Mouse (Mus musculus) thymus, adult 2 months (tissue): Measurements from ENCODE around the gene Rab7b. TPM values are rescaled to one million over a fixed set of nuclear protein-coding genes. Genes with fewer than 3 reads are reported as not detected.

Experiments used
- DNase-seq: peaks from one replicate; pipeline ENCODE4 v3.0.0; 2021
- H3K27ac ChIP-seq: fragments of 200-500 bp; 2 replicates; pipeline ENCODE4 v1.5.1; 2012; ENCODE audit warnings: low read length, control low read depth; ENCODE audit not compliant: control insufficient read depth, insufficient read depth
- H3K27me3 ChIP-seq: fragments of 200-500 bp; 2 replicates; pipeline ENCODE4 v1.6.1; 2012; ENCODE audit warnings: mild to moderate bottlenecking, low read length, moderate library complexity, mixed read lengths; ENCODE audit not compliant: control insufficient read depth, insufficient read depth
- H3K36me3 ChIP-seq: fragments of 200-500 bp; 2 replicates; pipeline ENCODE4 v1.6.1; 2012; ENCODE audit warnings: mild to moderate bottlenecking, low read length, moderate library complexity; ENCODE audit not compliant: control insufficient read depth, insufficient read depth
- H3K4me1 ChIP-seq: fragments of 200-500 bp; replicated peaks from 2 replicates; pipeline ENCODE4 v1.6.1; 2012; ENCODE audit warnings: low read length; ENCODE audit not compliant: control insufficient read depth, insufficient read depth
- H3K4me3 ChIP-seq: fragments of 200-500 bp; 2 replicates; pipeline ENCODE4 v1.5.1; 2012; ENCODE audit warnings: mild to moderate bottlenecking, low read length, control low read depth, moderate library complexity; ENCODE audit not compliant: control insufficient read depth, insufficient read depth
- CTCF ChIP-seq: fragments of 200-500 bp; IDR thresholded peaks from 2 replicates; pipeline ENCODE4 v1.5.1; 2012; ENCODE audit warnings: mild to moderate bottlenecking, control low read depth, low read length, moderate library complexity, borderline replicate concordance; ENCODE audit not compliant: control insufficient read depth, poor library complexity, insufficient read depth; ENCODE audit errors: extremely low read depth
- POLR2A ChIP-seq: fragments of 200-500 bp; IDR thresholded peaks from 2 replicates; pipeline ENCODE4 v1.6.1; 2012; ENCODE audit warnings: mild to moderate bottlenecking, low read length, control low read depth, moderate library complexity; ENCODE audit not compliant: control insufficient read depth, poor library complexity, insufficient read depth; ENCODE audit errors: extremely low read depth
- WGBS: fragments of 180-500 bp; shearing (Covaris S2); methylation state at CpG from one replicate; pipeline ENCODE4 v1.1.7; 2018; 5-methylcytosine and 5-hydroxymethylcytosine counted together
- polyA plus RNA-seq: library from polyadenylated mRNA; depleted of rRNA; stranded (reverse); fragments of >200 nt; gene quantifications from 2 replicates; pipeline ENCODE4 v1.2.3, GENCODE M21; 2012

Rab7b gene
- polyA plus RNA-seq, 1 experiment, result 8.0 TPM

DNA sequence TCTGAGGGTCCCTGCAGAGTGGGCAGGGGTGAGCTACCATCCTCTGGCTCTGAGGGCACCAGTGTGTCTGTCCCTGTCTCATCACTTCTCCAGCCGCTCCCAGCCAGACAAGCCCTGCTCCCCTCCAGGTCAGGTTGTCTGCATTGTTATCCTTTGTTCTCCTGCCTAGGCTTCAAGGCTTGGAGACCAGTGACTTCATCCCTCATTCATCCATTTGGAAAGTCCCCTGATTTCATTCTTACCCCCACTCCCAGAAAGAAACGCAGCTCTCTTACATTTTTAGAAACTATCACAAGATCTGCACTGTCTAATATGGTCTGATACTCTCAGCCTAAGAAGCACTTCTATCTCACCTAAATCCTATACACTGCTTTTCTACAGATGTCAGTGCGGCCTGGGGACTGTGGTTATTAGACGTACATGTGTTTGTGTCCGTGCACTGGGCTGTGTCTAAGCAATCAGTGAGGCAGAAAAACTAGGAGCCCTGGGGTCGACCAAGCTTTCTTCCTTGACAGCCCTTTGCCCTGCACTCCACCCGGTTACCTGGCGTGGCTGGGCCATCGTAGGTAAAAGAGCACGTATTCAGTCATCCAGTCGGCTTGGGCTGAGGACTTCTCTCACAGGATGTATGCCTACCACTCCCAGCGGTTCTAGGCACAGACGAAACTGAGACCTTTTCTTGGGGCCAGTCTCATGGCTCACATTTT is 45.1 kb downstream of the Rab7b start:
- H3K27me3 ChIP-seq, result no peaks in the 10 kb centered on the region
- no peak for TF ChIP-seq POLR2A
- 86% methylated on average over 13 of the region's 13 CpGs for WGBS
- H3K27ac ChIP-seq, result no peak overlapping the region
- no peaks in the 10 kb centered on the region; the same call in 1 of the 2 replicates for H3K4me1 ChIP-seq
- no peaks in the 10 kb centered on the region for H3K36me3 ChIP-seq
- DNase-seq, result no peak
- H3K4me3 ChIP-seq, result no peak overlapping the region

DNA sequence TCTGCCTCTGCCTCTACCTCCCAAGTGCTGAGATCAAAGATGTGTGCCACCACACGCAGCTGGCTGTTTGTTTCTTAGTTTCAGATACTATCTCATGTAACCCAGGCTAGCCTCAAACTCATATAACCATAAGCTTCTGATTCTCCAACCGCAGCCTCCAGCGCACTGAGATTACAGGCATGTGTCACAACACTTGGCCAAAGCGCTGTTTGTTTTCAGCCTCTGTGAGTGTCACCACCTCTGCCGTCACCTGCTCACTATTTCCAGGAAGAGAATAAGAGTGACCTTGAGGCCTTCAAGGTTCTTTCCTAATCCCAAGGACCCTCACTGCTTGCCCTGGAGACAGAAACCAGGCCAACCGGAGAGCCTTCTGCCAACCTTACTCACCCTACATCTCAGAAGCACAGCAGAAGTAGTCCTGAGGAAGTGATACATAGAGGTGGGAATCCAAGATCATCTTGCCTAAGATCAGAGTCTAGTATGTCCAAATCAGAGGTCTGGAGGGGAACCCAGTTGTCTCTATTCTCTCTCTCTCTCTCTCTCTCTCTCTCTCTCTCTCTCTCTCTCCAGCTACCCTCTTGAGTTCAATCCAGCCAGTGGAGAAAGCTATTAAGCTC is 46.3 kb downstream of the Rab7b start:
- Histone ChIP-seq H3K36me3 (no peaks in the 10 kb centered on the region), H3K4me1 (no peaks in the 10 kb centered on the region; the same call in 1 of the 2 replicates), H3K4me3 (no peak overlapping the region), H3K27me3 (no peaks in the 10 kb centered on the region), H3K27ac (no peak overlapping the region)
- 71% methylated on average over 6 of the region's 6 CpGs for WGBS
- DNase-seq, result no peak
- TF ChIP-seq POLR2A (no peak), CTCF (no peak)

GRCm38 (mm10) chr1:131736494-131736893 is 48.0 kb downstream of the Rab7b start:
- WGBS, result 8% methylated on average over 9 of the region's 9 CpGs
- no peak overlapping the region for H3K27ac ChIP-seq

GRCm38 (mm10) chr1:131737269-131737668 is 48.8 kb downstream of the Rab7b start:
- H3K27ac ChIP-seq, result no peak overlapping the region
- H3K4me1 ChIP-seq, result no peaks in the 10 kb centered on the region; the same call in 1 of the 2 replicates
- 82% methylated on average over 5 of the region's 5 CpGs for WGBS
- no peak for TF ChIP-seq CTCF
- no peak for TF ChIP-seq POLR2A
- no peaks in the 10 kb centered on the region for H3K36me3 ChIP-seq
- no peaks in the 10 kb centered on the region for H3K27me3 ChIP-seq
- DNase-seq, result no peak
- H3K4me3 ChIP-seq, result no peak overlapping the region

More at GRCm38 (mm10) chr1:131736494-131736893, 48.0 kb downstream of the Rab7b start:
- H3K4me3 ChIP-seq, result no peak overlapping the region
- H3K4me1 ChIP-seq, result no peaks in the 10 kb centered on the region; the same call in 1 of the 2 replicates
- H3K36me3 ChIP-seq, result no peaks in the 10 kb centered on the region
- no peak for TF ChIP-seq POLR2A
- TF ChIP-seq CTCF, result no peak
- H3K27me3 ChIP-seq, result no peaks in the 10 kb centered on the region
- DNase-seq, result no peak

- Histone ChIP-seq H3K27me3 (no peaks in the 10 kb centered on the region), H3K36me3 (no peaks in the 10 kb centered on the region), H3K27ac (no peak overlapping the region), H3K4me1 (no peaks in the 10 kb centered on the region; the same call in 1 of the 2 replicates), H3K4me3 (no peak overlapping the region)
- TF ChIP-seq POLR2A, result no peak
- no peak for TF ChIP-seq CTCF
- no peak for DNase-seq
- WGBS, result 17% methylated on average over 1 of the region's 1 CpGs
These were observed 50.3 kb downstream of the Rab7b start for GRCm38 (mm10) chr1:131738760-131739159.

- WGBS, result 98% methylated on average over 9 of the region's 9 CpGs
- Histone ChIP-seq H3K4me1 (no peaks in the 10 kb centered on the region; the same call in 1 of the 2 replicates), H3K27me3 (no peaks in the 10 kb centered on the region), H3K36me3 (no peaks in the 10 kb centered on the region), H3K27ac (no peak overlapping the region), H3K4me3 (no peak overlapping the region)
- DNase-seq, result no peak
- no peak for TF ChIP-seq POLR2A
- TF ChIP-seq CTCF, result no peak
These were observed 51.1 kb downstream of the Rab7b start for GRCm38 (mm10) chr1:131739481-131740160.
